Comparison of ENCODE assay signal across 8 mouse cellular contexts in genomic region chr13:119791580-119792135, GRCm38 (mm10). TPM values are rescaled to one million over a fixed set of nuclear protein-coding genes. Genes with fewer than 3 reads are reported as not detected.
DNase-seq lines count a peak whose midpoint lies in the region; ATAC-seq and TF ChIP-seq lines count a peak whose summit lies in the region.

No protein-coding gene starts in this region.

- no peak for DNase-seq in gastrocnemius, adult 2 months
- no peak for DNase-seq in gastrocnemius, postnatal 10 days
- DNase-seq in hindbrain, embryonic 10.5 days (ENCODE audit: low spot score): peak; percentile 34
- peak; percentile 29 for DNase-seq in splenic B cell, adult 2 months (ENCODE audit: low read depth, low spot score)
- DNase-seq in left cerebral cortex, postnatal 36 days (ENCODE audit: low spot score in 2 of 2): no peak
- DNase-seq in ovary, postnatal 10 days (ENCODE audit: low spot score): no peak

- H3K27ac ChIP-seq in gastrocnemius, adult 2 months: peak overlapping the region; percentile 99
- no peak overlapping the region for H3K27ac ChIP-seq in cortical plate, adult 2 months (ENCODE audit: insufficient read depth, low read length)
- peak overlapping the region; percentile 98 for H3K27ac ChIP-seq in hindbrain, embryonic 10.5 days
- peak overlapping the region; percentile 97 for H3K27ac ChIP-seq in limb, embryonic 15.5 days

- peak overlapping the region; percentile 85 for H3K4me2 ChIP-seq in limb, embryonic 15.5 days

- 4% methylated on average over 18 of the region's 18 CpGs for WGBS in hindbrain, embryonic 10.5 days
- WGBS in limb, embryonic 15.5 days: 3% methylated on average over 18 of the region's 18 CpGs

- peak overlapping the region; percentile 90; the same call in 1 of the 2 replicates for H3K9ac ChIP-seq in limb, embryonic 15.5 days

- no peak for TF ChIP-seq POLR2A in cortical plate, adult 2 months (IDR thresholded peaks at IDR 0.05; ENCODE audit: extremely low read depth, insufficient read depth, low read length)

- peaks cover 4% of the 10 kb centered on the region for H3K4me1 ChIP-seq in cortical plate, adult 2 months (ENCODE audit: control insufficient read depth, insufficient read depth, low read length)
- peaks cover 18% of the 10 kb centered on the region for H3K4me1 ChIP-seq in hindbrain, embryonic 10.5 days (replicated peaks)
- peaks cover 13% of the 10 kb centered on the region for H3K4me1 ChIP-seq in limb, embryonic 15.5 days

- H3K36me3 ChIP-seq in hindbrain, embryonic 10.5 days: peaks cover 23% of the 10 kb centered on the region
- peaks cover 12% of the 10 kb centered on the region for H3K36me3 ChIP-seq in limb, embryonic 15.5 days
- H3K36me3 ChIP-seq in splenic B cell, adult 2 months (ENCODE audit: control insufficient read depth, insufficient read depth, low read length, poor library complexity, severe bottlenecking): no peaks in the 10 kb centered on the region; the same call in 1 of the 2 replicates

- intact Hi-C loops in gastrocnemius, adult 2 months (cut with DNase I): loop anchor here (2.0 to 5.0 kb wide), 2 partner anchors 34 to 101 kb away; partner anchors contain the start of genes Hmgcs1 and Nim1k
- intact Hi-C loops in left cerebral cortex, postnatal 36 days (cut with DNase I): loop anchor here (2.0 to 5.0 kb wide), 3 partner anchors 37 to 149 kb away; partner anchors contain the start of genes Hmgcs1 and Nim1k

- TF ChIP-seq CTCF in gastrocnemius, adult 2 months (IDR thresholded peaks at IDR 0.05): no peak
- no peak for TF ChIP-seq CTCF in cortical plate, adult 2 months (IDR thresholded peaks at IDR 0.05; ENCODE audit: extremely low read depth, insufficient read depth, low read length)

- H3K4me3 ChIP-seq in gastrocnemius, adult 2 months: peak overlapping the region; percentile 96
- H3K4me3 ChIP-seq in cortical plate, adult 2 months (ENCODE audit: insufficient read depth, low read length): peak overlapping the region; percentile 89
- H3K4me3 ChIP-seq in hindbrain, embryonic 10.5 days: peak overlapping the region; percentile 89
- peak overlapping the region; percentile 89 for H3K4me3 ChIP-seq in limb, embryonic 15.5 days

- no peaks in the 10 kb centered on the region for H3K9me3 ChIP-seq in hindbrain, embryonic 10.5 days
- H3K9me3 ChIP-seq in limb, embryonic 15.5 days: no peaks in the 10 kb centered on the region

- no peak for ATAC-seq in limb, embryonic 15.5 days (ENCODE audit: insufficient number of reproducible peaks, low FRiP score, low TSS enrichment, low read depth)

- no peaks in the 10 kb centered on the region for H3K27me3 ChIP-seq in hindbrain, embryonic 10.5 days (ENCODE audit: insufficient read depth, poor library complexity, severe bottlenecking)
- no peaks in the 10 kb centered on the region for H3K27me3 ChIP-seq in limb, embryonic 15.5 days
- no peaks in the 10 kb centered on the region for H3K27me3 ChIP-seq in splenic B cell, adult 2 months (ENCODE audit: control insufficient read depth, insufficient read depth, low read length, poor library complexity, severe bottlenecking)

RNA-seq across cellular contexts. Expression of gene Zfp131, which starts 1.0 kb away (rescaled TPM):
- 10 to 100 TPM; 22.2 to 24.1 TPM for total RNA-seq in gastrocnemius, adult 2 months (2021)
- total RNA-seq in gastrocnemius, postnatal 10 days (2021): 10 to 100 TPM; 14.9 to 20.6 TPM
- polyA plus RNA-seq in cortical plate, adult 2 months (2012; rRNA removed): 25.4 and 26.0 TPM in 2 replicates
- polyA plus RNA-seq in hindbrain, embryonic 10.5 days (2016; fragmentation: Nextera tagmentation; extraction: Ambion mirVana): 35.0 and 39.8 TPM in 2 replicates
- 29.2 and 32.2 TPM in 2 replicates for polyA plus RNA-seq in limb, embryonic 15.5 days (2015; fragmentation: Nextera tagmentation; extraction: Ambion mirVana)
- total RNA-seq in left cerebral cortex, postnatal 36 days (2021): 10 to 100 TPM; 47.3 to 48.5 TPM

RNA-seq across cellular contexts. Expression of gene Nim1k, which starts 36.0 kb away (rescaled TPM):
- total RNA-seq in gastrocnemius, adult 2 months (2021): 1 to 10 TPM in 1 of 2 experiments, under 1 TPM in 1; 0.82 to 1.6 TPM
- total RNA-seq in gastrocnemius, postnatal 10 days (2021): 1 to 10 TPM; 2.1 to 2.5 TPM
- polyA plus RNA-seq in cortical plate, adult 2 months (2012; rRNA removed): 7.0 and 7.4 TPM in 2 replicates
- polyA plus RNA-seq in hindbrain, embryonic 10.5 days (2016; fragmentation: Nextera tagmentation; extraction: Ambion mirVana): 1.3 and 1.5 TPM in 2 replicates
- polyA plus RNA-seq in limb, embryonic 15.5 days (2015; fragmentation: Nextera tagmentation; extraction: Ambion mirVana): 2.6 and 2.7 TPM in 2 replicates
- total RNA-seq in left cerebral cortex, postnatal 36 days (2021): 10 to 100 TPM; 13.9 to 16.2 TPM

RNA-seq across cellular contexts. Expression of gene AF067063, which starts 38.4 kb away (rescaled TPM):
- not detected for total RNA-seq in gastrocnemius, adult 2 months (2021)
- total RNA-seq in gastrocnemius, postnatal 10 days (2021): not detected
- not detected in 2 replicates for polyA plus RNA-seq in cortical plate, adult 2 months (2012; rRNA removed)
- not detected in 2 replicates for polyA plus RNA-seq in hindbrain, embryonic 10.5 days (2016; fragmentation: Nextera tagmentation; extraction: Ambion mirVana)
- not detected in 2 replicates for polyA plus RNA-seq in limb, embryonic 15.5 days (2015; fragmentation: Nextera tagmentation; extraction: Ambion mirVana)
- total RNA-seq in left cerebral cortex, postnatal 36 days (2021): not detected

RNA-seq across cellular contexts. Expression of gene D13Ertd608e, which starts 44.1 kb away (rescaled TPM):
- total RNA-seq in gastrocnemius, adult 2 months (2021): not detected
- not detected for total RNA-seq in gastrocnemius, postnatal 10 days (2021)
- polyA plus RNA-seq in cortical plate, adult 2 months (2012; rRNA removed): not detected in 2 replicates
- not detected in 2 replicates for polyA plus RNA-seq in hindbrain, embryonic 10.5 days (2016; fragmentation: Nextera tagmentation; extraction: Ambion mirVana)
- not detected in 2 replicates for polyA plus RNA-seq in limb, embryonic 15.5 days (2015; fragmentation: Nextera tagmentation; extraction: Ambion mirVana)
- not detected for total RNA-seq in left cerebral cortex, postnatal 36 days (2021)

Comparison
In these comparisons a context has a peak if more than half of its experiments do, and no peak if none do; other contexts are left out.
1. DNase-seq: peak in hindbrain, embryonic 10.5 days (single experiment) and splenic B cell, adult 2 months (single experiment); none in gastrocnemius, adult 2 months (single experiment), gastrocnemius, postnatal 10 days (single experiment), left cerebral cortex, postnatal 36 days (0 of 2) and ovary, postnatal 10 days (single experiment).
2. RNA of gene Nim1k, which starts 36.0 kb away (total RNA-seq): 13.9 to 16.2 TPM in left cerebral cortex, postnatal 36 days; 2.1 to 2.5 TPM in gastrocnemius, postnatal 10 days and 0.82 to 1.6 TPM in gastrocnemius, adult 2 months; every median in the first group is over 4 times any median in the second.
3. Peak in every context shown above with its lines, with median percentiles within 50 percentile points of each other: H3K4me3 ChIP-seq.